Mouse (Mus musculus) pancreas, adult 10 weeks (tissue): Measurements from ENCODE around the gene 2210017I01Rik. TPM values are rescaled to one million over a fixed set of nuclear protein-coding genes. Genes with fewer than 3 reads are reported as not detected.

Experiments
- polyA plus RNA-seq: library from polyadenylated mRNA; stranded (reverse); fragments of 350-450 nt; fragmentation: Illumina TruSeq; extraction: RNeasy Lipid Tissue Mini Kit (QIAGEN cat#74804); gene quantifications from one replicate; pipeline ENCODE4 v1.2.3, GENCODE M21; 2015; ENCODE audit warnings: low read depth, low replicate concordance; ENCODE audit not compliant: insufficient read depth

2210017I01Rik gene
- not detected for polyA plus RNA-seq

DNA sequence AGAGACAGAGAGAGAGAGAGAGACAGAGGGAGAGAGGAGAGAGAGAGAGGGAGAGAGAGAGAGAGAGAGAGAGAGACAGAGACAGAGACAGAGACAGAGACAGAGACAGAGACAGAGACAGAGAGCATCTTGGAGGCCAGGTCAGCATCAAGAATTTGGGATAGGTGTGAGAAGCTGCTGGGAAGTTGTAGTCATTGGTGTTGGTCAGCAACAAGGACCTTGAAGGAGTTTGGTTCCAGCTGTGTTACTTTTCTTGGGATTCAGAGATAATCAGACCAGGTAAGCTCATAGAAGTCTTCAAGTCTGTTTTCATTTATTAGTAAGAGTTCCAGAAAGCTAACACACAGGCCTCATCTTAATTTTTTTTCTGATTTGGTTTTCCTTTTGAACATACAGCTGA, at the start of gene 2210017I01Rik:
2210017I01Rik (minus strand) TSS at position 101 of the 400 bp plus-strand sequence.

GRCm38 (mm10) chr3:92656826-92657225, 49.5 kb upstream of the 2210017I01Rik start, which contains the start of gene Lce1b:
Gene Lce1b, minus strand, starts transcription at chr3:92656926.

DNA sequence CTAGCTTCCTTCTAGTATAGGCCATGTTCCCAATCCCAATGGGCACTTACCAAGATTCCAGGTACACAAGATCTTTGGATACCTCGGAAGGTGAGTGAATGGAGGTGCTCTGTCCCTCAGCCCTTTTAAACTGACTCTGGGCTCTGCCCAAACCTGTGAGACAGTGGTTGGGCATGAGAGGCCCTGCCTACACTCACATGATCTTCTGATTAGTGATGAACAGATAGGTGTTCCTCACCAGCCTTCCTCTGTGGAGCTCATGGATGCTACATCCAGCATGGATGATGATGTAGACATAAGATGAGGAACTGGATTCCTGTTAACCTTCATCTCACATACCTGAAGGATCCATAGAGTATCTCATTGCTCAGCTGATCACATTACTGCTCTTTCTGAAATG, 40.9 kb upstream of the 2210017I01Rik start, which contains the start of gene Lce1a1:
Lce1a1 (minus strand) TSS at position 101 of the 400 bp plus-strand sequence.

DNA sequence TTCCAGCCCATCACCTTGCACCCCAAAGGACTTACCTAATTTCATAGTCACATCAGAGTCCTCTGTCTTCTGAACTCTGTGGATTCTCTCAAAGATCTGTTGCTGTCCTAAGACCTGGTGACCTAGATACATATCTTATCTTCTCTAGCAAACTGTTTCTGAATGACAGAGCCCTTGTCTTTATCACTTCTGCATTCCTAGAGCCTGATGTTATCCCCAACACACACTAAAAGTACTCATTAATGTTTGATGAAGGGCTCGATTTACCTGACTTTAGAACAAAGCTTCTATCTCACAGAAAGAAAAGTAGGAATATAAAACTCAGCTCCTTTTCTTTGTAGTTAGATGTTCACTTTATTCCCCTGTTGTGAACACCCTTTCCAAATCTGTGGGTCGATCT, 14.3 kb upstream of the 2210017I01Rik start, which contains the start of gene Lce6a:
Lce6a (minus strand) TSS at position 101 of the 400 bp plus-strand sequence.

GRCm38 (mm10) chr3:92588858-92589257, 18.4 kb downstream of the 2210017I01Rik start, which contains the start of gene Smcp:
Gene Smcp, minus strand, starts transcription at chr3:92588997.

DNA sequence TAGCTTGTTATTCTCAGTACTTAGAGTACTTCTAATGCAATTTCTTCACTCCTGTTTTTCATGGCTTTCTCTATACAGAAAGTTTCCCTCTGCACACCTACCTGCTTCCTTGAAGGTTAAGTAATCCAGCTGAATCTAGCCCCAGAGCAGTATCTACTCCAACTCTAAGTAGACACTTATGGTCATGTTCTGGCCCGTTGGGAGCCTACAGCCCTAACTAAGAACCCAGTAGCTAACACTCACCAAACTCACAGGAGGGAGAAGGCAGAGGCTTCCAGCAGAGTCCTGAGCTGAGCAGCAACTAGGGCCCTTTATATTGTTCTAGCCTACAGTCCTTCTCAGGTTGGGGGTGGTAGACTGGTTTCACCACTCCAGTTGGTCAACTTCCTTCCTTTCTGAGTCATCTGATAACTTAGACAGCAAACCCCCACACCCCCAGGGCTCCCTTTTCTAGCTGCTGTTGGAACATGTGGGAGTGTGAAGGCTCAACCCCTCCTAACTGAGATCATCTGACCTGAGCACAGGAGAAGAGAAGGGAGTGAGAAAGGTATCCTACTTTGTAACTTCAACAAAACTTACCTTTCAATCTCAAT, 33.7 kb downstream of the 2210017I01Rik start, which contains the start of gene Ivl:
Ivl (minus strand) TSS at position 287 of the 593 bp plus-strand sequence.

Other genes with a start within 250 kb of the 2210017I01Rik start
- not detected for gene Sprr2f, start 242.3 kb downstream of the 2210017I01Rik start, polyA plus RNA-seq
- not detected for gene Sprr2h, start 221.8 kb downstream of the 2210017I01Rik start, polyA plus RNA-seq
- gene Sprr2i, start 199.5 kb downstream of the 2210017I01Rik start, polyA plus RNA-seq = not detected
- gene Sprr2j-ps, start 189.4 kb downstream of the 2210017I01Rik start, polyA plus RNA-seq = not detected
- gene Gm9774, start 178.1 kb downstream of the 2210017I01Rik start, polyA plus RNA-seq = not detected
- not detected for gene Sprr2k, start 174.9 kb downstream of the 2210017I01Rik start, polyA plus RNA-seq
- not detected for gene Sprr1b, start 168.7 kb downstream of the 2210017I01Rik start, polyA plus RNA-seq
- not detected for gene Sprr3, start 148.8 kb downstream of the 2210017I01Rik start, polyA plus RNA-seq
- gene Sprr1a, start 121.6 kb downstream of the 2210017I01Rik start, polyA plus RNA-seq = not detected
- not detected for gene Sprr4, start 107.0 kb downstream of the 2210017I01Rik start, polyA plus RNA-seq
- not detected for gene 2310046K23Rik, start 73.0 kb downstream of the 2210017I01Rik start, polyA plus RNA-seq
- gene Ivl, start 33.8 kb downstream of the 2210017I01Rik start, polyA plus RNA-seq = not detected
- gene Smcp, start 18.5 kb downstream of the 2210017I01Rik start, polyA plus RNA-seq = not detected
- not detected for gene Lce6a, start 14.2 kb upstream of the 2210017I01Rik start, polyA plus RNA-seq
- gene Lce1a1, start 40.8 kb upstream of the 2210017I01Rik start, polyA plus RNA-seq = not detected
- not detected for gene Lce1b, start 49.4 kb upstream of the 2210017I01Rik start, polyA plus RNA-seq
- gene Lce1a2, start 62.8 kb upstream of the 2210017I01Rik start, polyA plus RNA-seq = not detected
- gene Lce1c, start 71.8 kb upstream of the 2210017I01Rik start, polyA plus RNA-seq = not detected
- not detected for gene Lce1d, start 79.7 kb upstream of the 2210017I01Rik start, polyA plus RNA-seq
- not detected for gene Lce1e, start 101.6 kb upstream of the 2210017I01Rik start, polyA plus RNA-seq
- gene Lce1f, start 112.9 kb upstream of the 2210017I01Rik start, polyA plus RNA-seq = not detected
- not detected for gene Gm38119, start 131.6 kb upstream of the 2210017I01Rik start, polyA plus RNA-seq
- not detected for gene Lce1g, start 144.8 kb upstream of the 2210017I01Rik start, polyA plus RNA-seq
- gene Lce1h, start 157.6 kb upstream of the 2210017I01Rik start, polyA plus RNA-seq = not detected
- not detected for gene Lce1i, start 171.4 kb upstream of the 2210017I01Rik start, polyA plus RNA-seq
- not detected for gene Lce1j, start 183.0 kb upstream of the 2210017I01Rik start, polyA plus RNA-seq
- gene Lce1k, start 200.4 kb upstream of the 2210017I01Rik start, polyA plus RNA-seq = not detected
- gene Kprp, start 219.8 kb upstream of the 2210017I01Rik start, polyA plus RNA-seq = not detected
- not detected for gene Lce1l, start 243.8 kb upstream of the 2210017I01Rik start, polyA plus RNA-seq